Mouse (Mus musculus) spleen, adult 12 weeks (tissue): ENCODE measurements around the gene Msi2.

ENCODE experiments used
- DNase-seq: peaks from one replicate; pipeline ENCODE4 v3.0.0; 2022; ENCODE audit warnings: low spot score

The Msi2 gene

DNA sequence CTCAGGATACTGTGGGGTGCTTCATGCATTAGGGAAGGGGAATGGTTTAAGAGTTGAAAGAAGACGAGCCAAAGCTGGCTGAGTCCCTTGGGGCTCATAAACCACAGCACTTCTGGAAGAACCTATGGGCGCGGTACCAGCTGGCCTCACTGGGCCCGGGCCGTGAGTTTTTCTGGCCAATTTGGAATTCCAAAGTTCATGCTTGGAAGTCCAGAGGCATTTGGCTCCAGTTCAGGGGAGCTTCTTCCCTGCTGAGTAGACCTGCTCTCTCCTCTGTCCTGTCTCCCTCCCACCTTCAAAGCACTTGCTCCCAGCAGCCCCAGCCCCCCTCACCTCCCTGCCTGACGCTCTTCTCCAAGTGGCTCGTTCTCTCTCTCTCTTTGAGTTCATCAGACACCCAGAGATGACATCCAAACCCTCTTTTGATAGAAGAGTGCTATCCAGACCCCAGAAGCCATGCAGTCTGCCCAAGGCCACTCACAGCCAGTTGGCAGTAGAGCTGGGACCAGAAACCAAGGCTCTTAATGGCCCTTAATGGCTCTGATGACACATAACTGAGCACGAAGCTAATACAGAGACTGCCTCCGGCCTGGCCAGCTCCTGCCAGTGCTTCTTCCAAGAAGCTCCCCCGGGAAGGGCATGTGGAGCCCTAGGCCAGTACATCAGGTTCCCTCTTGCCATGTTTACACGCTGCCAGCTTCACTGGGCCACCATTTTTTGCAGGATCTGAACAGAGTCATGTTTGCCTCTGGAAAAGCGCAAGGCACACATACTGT lies 204.0 kb downstream of the Msi2 start:
- DNase-seq = no peak

DNA sequence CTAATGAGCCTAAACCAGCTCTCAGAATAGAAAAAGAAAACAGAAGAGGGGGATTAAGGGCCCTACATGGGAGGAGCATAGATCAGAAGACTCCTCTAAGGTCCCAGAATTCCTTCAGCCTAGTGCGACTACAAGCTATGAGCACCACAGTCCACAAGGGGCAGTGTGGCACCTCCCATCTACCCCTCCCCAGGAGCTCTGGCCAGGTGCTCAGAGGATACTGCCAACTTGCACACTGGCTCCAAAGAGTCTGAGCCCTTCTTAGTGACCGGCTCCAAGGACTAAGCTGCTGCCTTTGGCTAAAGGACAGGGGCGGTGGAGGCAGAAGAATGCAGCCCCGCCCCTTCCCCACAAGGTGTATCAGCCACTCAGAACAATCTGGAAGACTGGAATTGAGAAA lies 205.7 kb downstream of the Msi2 start:
- peak; percentile 15 for DNase-seq

GRCm38 (mm10) chr11:88510282-88510850 lies 207.9 kb downstream of the Msi2 start:
- no peak for DNase-seq

GRCm38 (mm10) chr11:88509464-88509863 lies 208.8 kb downstream of the Msi2 start:
- no peak for DNase-seq

- no peak for DNase-seq
Measured at GRCm38 (mm10) chr11:88508133-88508532, 210.2 kb downstream of the Msi2 start.

GRCm38 (mm10) chr11:88506544-88507419 lies 211.5 kb downstream of the Msi2 start:
- no peak for DNase-seq

- no peak for DNase-seq
Measured at GRCm38 (mm10) chr11:88506109-88506508, 212.2 kb downstream of the Msi2 start.

DNA sequence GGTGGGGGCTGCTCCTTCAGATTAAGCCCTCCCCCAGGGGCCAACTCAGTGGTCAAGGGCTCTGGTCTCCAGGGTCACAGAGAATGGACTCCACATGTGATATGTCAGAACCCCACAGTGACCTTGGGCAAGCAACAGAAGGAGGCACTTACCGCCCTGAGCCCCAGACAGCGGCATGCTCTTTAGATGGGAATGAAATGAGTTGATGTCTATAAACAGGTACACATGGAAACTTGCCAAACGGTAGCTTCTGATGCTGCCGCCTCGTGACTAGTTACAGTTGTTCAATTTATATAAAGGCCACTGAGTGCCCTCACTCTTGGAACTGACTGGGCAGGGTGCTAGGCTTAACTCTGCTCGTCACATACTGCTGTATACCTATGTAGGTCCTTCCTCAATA lies 215.7 kb downstream of the Msi2 start:
- no peak for DNase-seq

DNA sequence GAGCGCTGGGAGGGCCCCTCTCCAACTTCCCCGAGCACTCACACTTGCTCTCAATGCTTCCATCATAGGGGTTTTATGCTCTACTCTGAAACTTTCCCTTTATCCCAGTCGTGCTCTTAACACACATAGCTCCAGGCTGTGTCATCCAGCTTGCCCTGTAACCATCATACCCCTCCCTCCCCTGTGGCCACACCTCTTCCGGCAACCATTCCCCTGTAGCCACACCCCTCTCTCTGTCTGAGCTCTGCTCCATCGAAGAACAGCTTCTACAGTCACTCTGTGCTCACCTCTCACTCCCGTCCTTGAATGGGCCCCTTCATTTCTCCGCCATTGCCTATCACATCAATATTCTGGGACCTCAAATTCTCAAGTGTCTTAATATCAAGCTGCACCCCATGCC lies 219.8 kb downstream of the Msi2 start:
- DNase-seq = no peak

DNA sequence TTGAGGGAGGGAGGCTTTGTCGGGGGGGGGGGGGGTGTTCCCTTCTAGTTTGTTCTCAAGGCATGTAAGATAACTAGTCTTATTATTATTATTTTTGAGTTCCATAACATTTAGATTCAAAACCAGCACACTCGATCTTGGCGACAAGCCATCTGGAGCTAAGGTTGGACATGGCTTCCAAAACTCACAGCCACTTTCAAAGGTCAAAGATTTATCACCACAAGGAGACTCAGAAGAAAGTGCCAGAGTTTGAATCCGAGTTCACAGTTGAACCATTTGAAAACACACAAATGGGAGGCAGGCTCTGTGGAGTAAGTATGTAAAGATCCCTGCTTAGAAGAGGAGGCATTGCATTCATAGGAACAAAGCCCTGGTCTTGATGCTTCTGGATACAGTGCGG lies 221.9 kb downstream of the Msi2 start:
- no peak for DNase-seq

- no peak for DNase-seq
Measured at GRCm38 (mm10) chr11:88495759-88496158, 222.6 kb downstream of the Msi2 start.

DNA sequence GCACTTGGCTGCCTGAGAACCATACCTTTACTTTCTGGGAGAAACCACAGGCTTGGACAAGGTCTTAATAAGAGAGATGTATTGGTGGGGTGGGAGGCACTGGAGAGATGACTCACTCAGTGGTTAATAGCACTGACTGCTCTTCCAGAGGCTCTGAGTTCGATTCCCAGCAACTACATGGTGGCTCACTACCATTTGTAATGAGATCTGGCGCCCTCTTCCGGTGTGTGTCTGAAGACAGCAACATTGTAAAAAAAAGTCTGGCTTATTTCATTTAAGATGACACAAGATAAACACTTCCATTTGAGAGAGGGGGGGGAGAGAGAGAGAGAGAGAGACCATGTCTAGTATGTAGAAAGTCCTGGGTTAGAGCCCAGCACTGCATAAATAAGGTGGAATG lies 223.3 kb downstream of the Msi2 start:
- DNase-seq = no peak

DNA sequence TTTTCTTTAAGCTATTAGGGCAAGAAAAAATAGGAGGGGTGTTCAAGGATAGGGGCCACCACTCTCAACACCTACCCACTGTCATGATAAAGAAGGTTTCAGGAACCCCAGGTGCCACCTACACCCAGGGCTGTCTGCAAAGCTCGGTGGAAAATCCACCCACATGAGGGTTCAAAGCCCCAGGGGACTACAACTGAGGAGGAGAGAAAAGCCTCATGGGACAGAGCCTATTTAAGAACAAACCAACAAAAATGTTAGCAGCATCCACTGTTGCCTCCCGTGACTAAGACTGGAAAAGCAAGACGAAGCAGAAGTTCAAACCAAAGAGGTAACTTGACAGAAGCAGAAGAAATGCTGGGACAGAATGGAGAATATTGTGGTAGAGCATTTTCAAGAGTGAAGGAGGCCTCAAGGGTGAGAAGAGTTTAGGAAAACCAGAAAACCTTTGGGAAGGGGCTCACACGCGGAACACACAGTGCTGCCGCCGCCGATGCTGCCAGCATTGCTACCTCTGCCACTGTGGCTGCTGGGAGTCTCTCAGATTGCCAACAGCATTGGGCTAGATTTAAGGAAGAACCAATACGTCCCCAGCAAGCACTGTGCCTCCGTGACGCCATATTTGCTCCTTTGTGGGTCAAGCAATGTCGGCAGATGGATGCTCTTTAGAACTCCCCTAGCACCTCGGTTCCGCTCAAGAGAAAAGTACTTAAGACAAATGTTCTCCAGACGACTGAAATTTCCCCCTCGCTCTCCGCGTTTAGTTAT lies 224.3 kb downstream of the Msi2 start:
- DNase-seq = no peak

GRCm38 (mm10) chr11:88492585-88492984 lies 225.7 kb downstream of the Msi2 start:
- DNase-seq = no peak

GRCm38 (mm10) chr11:88489985-88490384 lies 228.3 kb downstream of the Msi2 start:
- no peak for DNase-seq

GRCm38 (mm10) chr11:88488941-88489724 lies 229.2 kb downstream of the Msi2 start:
- DNase-seq = no peak

DNA sequence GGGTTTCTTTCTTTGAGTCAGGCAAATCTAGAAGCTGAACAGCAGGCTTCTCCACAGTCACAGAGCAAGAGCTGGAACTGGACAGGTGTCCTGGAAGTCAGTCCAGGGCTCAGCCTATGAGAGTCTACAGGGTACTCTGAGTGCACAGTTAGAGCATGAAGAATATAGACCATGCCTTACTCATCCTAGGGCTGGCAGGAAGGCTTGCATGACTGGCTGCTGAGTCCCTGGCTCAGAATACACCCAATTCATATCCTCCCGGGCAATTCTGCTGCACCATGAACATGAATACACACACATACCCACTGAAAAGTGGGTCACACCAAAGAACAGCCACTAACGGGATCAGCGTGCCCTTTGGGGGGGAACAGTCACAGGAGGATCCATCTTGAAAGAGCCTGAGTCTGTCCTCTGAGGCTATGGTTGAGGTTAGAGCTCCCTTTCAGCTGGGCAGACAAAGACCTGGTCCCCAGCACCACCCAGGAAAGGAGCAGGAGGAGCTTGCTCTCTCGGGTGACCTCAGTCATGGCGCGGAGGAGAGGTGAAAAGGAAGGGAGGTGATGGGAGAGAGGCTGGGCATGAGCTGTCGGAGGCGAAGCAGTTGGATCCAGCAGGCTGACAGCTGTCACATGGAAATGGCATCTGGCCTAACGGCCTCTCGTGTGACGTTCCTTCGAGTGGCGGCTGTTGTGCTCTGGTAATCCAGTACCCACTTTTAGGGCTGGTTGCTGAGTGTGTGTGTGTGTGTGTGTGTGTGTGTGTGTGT lies 230.0 kb downstream of the Msi2 start:
- no peak for DNase-seq

DNA sequence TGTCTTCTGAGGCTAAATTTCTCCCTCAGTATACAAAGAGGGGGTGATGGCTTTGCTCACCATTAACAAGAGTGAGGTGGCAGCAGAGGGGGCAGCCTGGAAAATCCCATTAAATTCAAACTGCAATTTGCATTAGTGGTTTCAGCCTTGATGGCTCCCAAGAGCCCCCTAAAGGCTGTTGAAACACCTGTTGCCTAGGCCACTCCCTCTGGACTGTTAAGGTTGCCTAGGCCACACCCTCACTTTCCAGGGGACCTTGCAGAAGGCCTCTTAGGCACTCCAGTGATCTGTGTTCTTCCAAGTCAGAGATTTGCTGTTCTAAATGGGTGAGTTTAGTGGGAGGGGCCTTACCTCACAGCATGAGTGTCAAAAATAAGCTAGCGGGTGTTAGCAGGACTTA lies 232.3 kb downstream of the Msi2 start:
- DNase-seq = no peak

DNA sequence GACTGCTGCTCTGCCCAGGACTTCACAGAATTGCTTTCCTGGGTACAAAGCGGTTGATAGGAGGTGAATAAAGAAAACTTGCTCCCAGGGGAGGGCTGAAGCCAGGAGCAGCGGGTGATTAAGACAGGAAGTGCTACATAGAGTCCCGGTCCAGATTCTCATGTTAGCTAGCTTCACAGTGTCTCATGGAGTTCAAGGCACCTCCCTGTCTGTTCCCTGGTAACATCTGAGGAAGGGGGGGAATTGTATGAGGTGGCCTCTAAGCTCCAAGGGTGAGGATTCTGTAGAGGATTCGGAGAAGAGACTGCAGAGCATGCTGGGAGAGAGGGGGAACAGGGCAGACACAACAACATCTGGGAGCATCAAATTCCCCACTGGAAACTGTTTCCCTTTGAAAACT lies 233.2 kb downstream of the Msi2 start:
- DNase-seq = no peak

GRCm38 (mm10) chr11:88484047-88484446 lies 234.3 kb downstream of the Msi2 start:
- no peak for DNase-seq

GRCm38 (mm10) chr11:88482636-88483035 lies 235.7 kb downstream of the Msi2 start:
- DNase-seq = no peak
